Mouse (Mus musculus) midbrain, embryonic 15.5 days (tissue): ENCODE data around the gene Spast. TPM values are rescaled to one million over a fixed set of nuclear protein-coding genes. Genes with fewer than 3 reads are reported as not detected.
"Not testable (repeated sequence)": the region's sequence is repeated elsewhere in the genome, so short reads cannot be mapped to it uniquely, and the experiment has no call there.

ENCODE experiments used
- ATAC-seq: fragments of 200-750 bp; cut with Nextera tagmentation; replicated peaks from 2 replicates; pipeline ENCODE4 v1.8.0; 2017; ENCODE audit warnings: moderate TSS enrichment
- H3K27ac ChIP-seq: fragments of 300-500 bp; sonication (generic); 2 replicates; pipeline ENCODE4 v1.5.1; 2015; ENCODE audit warnings: mild to moderate bottlenecking, inconsistent platforms
- H3K27me3 ChIP-seq: fragments of 300-500 bp; sonication (generic); replicated peaks from 2 replicates; pipeline ENCODE4 v1.6.1; 2015; ENCODE audit warnings: inconsistent platforms
- H3K36me3 ChIP-seq: fragments of 300-500 bp; sonication (generic); replicated peaks from 2 replicates; pipeline ENCODE4 v1.6.1; 2015; ENCODE audit warnings: inconsistent platforms
- H3K4me1 ChIP-seq: fragments of 300-500 bp; sonication (generic); 2 replicates; pipeline ENCODE4 v1.6.1; 2015; ENCODE audit warnings: inconsistent platforms
- H3K4me2 ChIP-seq: fragments of 300-500 bp; sonication (generic); 2 replicates; pipeline ENCODE4 v1.6.1; 2015; ENCODE audit warnings: inconsistent platforms, mild to moderate bottlenecking, moderate library complexity
- H3K4me3 ChIP-seq: fragments of 300-500 bp; sonication (generic); 2 replicates; pipeline ENCODE4 v1.5.1; 2015; ENCODE audit warnings: mild to moderate bottlenecking, inconsistent platforms
- H3K9ac ChIP-seq: fragments of 300-500 bp; sonication (generic); 2 replicates; pipeline ENCODE4 v1.6.1; 2015; ENCODE audit warnings: mild to moderate bottlenecking, inconsistent platforms
- H3K9me3 ChIP-seq: fragments of 300-500 bp; sonication (generic); 2 replicates; pipeline ENCODE4 v1.6.1; 2016; ENCODE audit warnings: inconsistent platforms
- WGBS: fragments of 180-500 bp; shearing (Covaris S2); methylation state at CpG from one replicate; pipeline ENCODE4 v1.1.7; 2015; ENCODE audit warnings: mixed read lengths; 5-methylcytosine and 5-hydroxymethylcytosine counted together
- polyA plus RNA-seq: library from polyadenylated mRNA; unstranded; fragments of >200 nt; fragmentation: Nextera tagmentation; extraction: Ambion mirVana; gene quantifications from 2 replicates; pipeline ENCODE4 v1.2.1, GENCODE M21; 2015

Spast gene
- polyA plus RNA-seq: 37.6 and 38.4 TPM in 2 replicates

DNA sequence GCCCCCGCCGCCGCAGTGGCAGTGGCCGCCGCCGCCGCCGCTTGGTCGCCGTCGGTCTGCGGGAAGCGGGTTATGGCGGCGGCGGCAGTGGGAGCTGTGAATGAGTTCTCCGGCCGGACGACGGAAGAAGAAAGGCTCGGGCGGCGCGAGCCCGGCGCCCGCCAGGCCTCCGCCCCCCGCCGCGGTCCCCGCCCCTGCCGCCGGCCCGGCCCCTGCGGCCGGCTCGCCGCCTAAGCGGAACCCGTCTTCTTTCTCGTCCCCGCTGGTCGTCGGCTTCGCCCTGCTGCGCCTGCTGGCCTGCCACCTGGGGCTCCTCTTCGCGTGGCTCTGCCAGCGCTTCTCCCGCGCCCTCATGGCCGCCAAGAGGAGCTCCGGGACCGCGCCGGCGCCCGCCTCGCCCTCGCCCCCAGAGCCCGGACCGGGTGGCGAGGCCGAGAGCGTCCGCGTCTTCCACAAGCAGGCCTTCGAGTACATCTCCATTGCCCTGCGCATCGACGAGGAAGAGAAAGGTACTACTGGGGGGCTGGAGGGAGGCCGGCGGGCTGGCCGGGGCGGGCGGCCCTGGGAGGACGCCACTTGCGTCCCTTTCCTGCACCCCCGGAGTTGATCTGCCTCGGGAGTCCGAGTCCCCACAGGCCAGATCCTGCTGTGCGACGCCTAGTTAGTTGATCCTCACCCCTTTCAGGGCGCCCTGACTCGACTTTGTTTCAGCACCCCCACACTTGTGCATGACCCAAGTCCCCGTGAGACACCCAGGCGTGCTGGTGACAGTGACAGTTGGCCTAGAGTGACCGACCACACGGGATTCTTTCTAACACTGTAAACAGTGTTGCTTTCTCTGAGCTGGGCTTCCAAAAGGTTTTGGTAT is at the start of gene Spast:
TSS of gene Spast (plus strand) at position 51 of the 868 bp plus-strand sequence.
- under 1% methylated on average over 84 of the region's 90 CpGs for WGBS
- H3K9me3 ChIP-seq: no peaks in the 10 kb centered on the region

DNA sequence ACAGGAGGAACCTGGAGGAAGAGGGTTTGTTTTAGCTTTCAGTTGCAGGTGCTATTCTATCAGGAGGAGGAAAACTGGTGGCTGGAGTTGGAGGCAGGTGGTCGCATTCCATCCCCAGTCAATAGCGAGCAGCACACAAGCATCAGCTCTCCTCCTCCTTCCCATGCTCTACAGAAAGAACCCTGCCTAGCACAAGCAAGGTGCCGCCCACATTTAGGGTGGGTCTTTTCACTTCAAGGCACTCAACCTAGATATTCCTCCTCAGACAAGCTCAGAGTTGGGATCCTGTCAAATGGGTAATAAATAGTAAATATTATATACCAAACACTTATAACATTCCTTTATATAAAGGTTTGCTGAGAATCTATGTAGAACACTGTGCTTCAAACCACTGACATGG is 48.6 kb upstream of the Spast start:
- no peak overlapping the region for H3K9ac ChIP-seq
- H3K4me2 ChIP-seq: no peak overlapping the region
- no peak overlapping the region for H3K27ac ChIP-seq
- peaks cover 24% of the 10 kb centered on the region for H3K4me1 ChIP-seq
- no peak for ATAC-seq
- H3K9me3 ChIP-seq: no peaks in the 10 kb centered on the region
- H3K36me3 ChIP-seq: no peaks in the 10 kb centered on the region
- H3K27me3 ChIP-seq: no peaks in the 10 kb centered on the region
- WGBS: 80% methylated on average over 3 of the region's 3 CpGs
- no peak overlapping the region for H3K4me3 ChIP-seq

More for the DNA sequence above, at the start of gene Spast:
- H3K9ac ChIP-seq: peak within 1 kb of the TSS; percentile 99
- peak; percentile 75 for ATAC-seq
- H3K4me1 ChIP-seq: peaks cover 43% of the 10 kb centered on the region
- H3K27me3 ChIP-seq: no peaks in the 10 kb centered on the region
- H3K36me3 ChIP-seq: no peaks in the 10 kb centered on the region
- peak within 1 kb of the TSS; percentile 98 for H3K27ac ChIP-seq
- peak within 1 kb of the TSS; percentile 55 for H3K4me2 ChIP-seq
- peak within 1 kb of the TSS; percentile 100 for H3K4me3 ChIP-seq

DNA sequence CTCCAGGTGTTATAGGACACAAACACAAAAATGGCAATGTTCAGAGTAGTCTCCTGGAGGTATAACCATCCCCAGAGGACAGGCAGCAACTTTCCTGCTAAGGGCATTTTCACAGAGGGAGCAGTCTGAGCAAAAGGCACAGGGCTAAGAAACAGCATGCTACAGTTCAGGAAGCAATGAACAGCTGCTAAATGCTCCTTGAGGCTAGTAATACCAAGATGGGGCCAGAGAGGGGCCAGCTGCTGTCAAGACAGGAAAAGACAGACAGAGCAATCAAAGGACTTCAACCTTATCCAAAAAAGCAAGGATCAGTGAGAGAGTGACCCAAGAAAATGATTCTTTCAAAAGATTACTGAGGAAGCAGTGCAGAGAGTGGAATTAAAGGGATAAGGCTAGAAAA is 47.9 kb upstream of the Spast start:
- H3K9me3 ChIP-seq: no peaks in the 10 kb centered on the region
- no peaks in the 10 kb centered on the region for H3K27me3 ChIP-seq
- H3K9ac ChIP-seq: no peak overlapping the region
- ATAC-seq: no peak
- no peak overlapping the region for H3K4me2 ChIP-seq
- H3K4me3 ChIP-seq: no peak overlapping the region
- H3K36me3 ChIP-seq: no peaks in the 10 kb centered on the region
- H3K4me1 ChIP-seq: peaks cover 24% of the 10 kb centered on the region
- no peak overlapping the region for H3K27ac ChIP-seq

DNA sequence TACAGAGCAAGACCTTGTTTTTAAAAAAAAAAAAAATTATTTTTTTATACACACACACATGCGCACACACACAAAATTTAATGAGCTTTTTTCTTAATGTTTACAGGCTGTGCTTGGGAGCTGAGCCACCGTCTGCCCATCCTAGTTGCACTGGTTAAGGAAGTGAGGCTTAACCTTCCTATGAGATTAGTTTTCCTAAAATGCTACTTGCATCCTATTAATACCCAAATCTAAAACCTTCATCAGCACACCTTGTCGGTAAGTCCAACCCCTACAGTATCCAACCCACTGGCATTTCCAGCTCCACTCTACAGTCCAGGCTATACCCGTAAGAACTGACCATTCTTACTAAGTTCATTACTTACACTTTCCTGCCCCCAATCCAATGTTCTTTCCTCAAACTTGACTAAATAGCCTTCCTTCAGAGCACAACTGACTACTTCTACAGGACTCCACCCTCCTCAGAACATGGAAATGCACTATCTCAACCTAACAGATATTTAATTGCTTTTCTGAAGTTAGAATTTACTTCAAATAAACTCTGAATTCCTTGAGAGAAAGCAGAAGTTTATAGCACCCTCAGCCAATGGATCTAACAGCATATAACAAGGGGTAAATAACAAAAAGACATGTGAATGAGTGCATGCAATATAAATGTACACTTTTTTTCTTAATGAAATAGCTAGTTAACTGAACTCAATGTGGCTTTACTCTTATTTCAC is 47.0 kb upstream of the Spast start:
- Histone ChIP-seq H3K9me3 (no peaks in the 10 kb centered on the region), H3K27ac (no peak overlapping the region), H3K9ac (no peak overlapping the region), H3K4me2 (no peak overlapping the region), H3K4me3 (no peak overlapping the region), H3K27me3 (no peaks in the 10 kb centered on the region), H3K36me3 (no peaks in the 10 kb centered on the region), H3K4me1 (peaks cover 24% of the 10 kb centered on the region)
- 80% methylated on average over 4 of the region's 4 CpGs for WGBS
- ATAC-seq: no peak

DNA sequence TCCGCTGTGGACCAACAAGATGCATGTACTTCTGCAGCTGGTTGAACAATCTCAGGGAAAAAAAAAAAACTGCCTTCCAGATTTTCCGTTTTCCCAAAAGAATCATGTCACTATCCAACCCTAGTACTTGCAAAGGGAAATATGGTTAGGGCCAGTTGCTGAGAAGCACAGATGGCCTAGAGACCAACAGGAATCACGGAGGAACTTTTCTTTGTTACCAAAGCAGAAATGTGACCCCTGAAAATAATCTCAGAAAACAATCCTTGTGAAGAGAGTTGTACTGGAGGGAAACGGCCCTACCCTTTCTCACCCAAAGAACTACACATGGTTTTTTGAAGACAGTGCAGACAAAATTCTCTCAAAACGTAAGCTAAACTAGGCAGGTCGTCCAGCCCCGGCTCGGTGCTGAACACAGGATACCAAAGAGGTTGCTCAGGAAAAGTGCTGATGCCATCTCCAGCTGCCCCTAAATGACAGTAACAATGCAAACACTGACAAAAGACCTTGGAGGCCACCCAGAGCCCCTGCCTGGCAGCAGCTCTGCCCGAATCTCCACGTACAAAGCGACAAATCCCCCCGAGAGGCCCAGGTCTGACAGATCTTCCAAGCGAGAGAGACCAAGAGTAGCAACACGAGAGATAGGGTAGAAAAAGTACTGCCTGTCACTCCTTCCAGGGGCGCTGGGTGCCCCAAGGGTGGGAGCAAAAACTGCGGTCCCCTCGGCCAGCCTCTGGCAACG is 44.9 kb upstream of the Spast start:
- Histone ChIP-seq H3K27me3 (no peaks in the 10 kb centered on the region), H3K9me3 (no peaks in the 10 kb centered on the region), H3K4me2 (peak overlapping the region; percentile 82), H3K4me3 (peak overlapping the region; percentile 89), H3K9ac (peak overlapping the region; percentile 84), H3K36me3 (no peaks in the 10 kb centered on the region), H3K4me1 (peaks cover 24% of the 10 kb centered on the region), H3K27ac (peak overlapping the region; percentile 98)
- 1% methylated on average over 18 of the region's 18 CpGs for WGBS
- ATAC-seq: peak; percentile 1; the same call in 1 of the 2 replicates

DNA sequence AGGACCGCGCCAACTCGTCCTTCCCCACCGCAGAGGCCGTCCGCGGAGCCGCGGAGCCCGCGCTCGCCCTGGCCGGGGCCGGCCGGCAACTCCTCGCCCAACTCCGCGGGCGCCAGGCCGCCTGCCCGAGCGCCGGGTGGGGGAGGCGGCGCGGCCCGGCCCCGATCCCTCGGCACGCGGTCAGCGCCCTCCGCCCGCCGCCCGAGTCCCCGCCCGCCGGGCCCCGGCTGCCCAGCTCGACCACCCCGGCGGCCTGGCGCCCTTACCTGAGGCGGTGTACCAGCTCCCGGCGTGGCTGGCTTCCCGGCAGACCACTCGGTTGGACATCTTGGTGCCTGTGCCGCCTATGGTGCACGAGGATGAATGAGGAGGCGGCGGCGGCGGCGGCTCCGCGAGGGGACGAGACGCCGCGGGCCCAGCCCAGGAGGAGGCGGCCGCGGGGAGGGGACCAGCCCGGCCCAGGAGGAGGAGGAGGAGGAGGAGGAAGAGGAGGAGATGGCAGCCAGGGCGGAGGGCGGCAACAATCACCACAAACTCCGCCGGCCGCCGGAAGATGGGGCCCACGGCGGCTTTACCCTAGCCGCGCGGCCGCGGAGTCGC is 44.3 kb upstream of the Spast start:
- Histone ChIP-seq H3K27me3 (no peaks in the 10 kb centered on the region), H3K27ac (peak overlapping the region; percentile 98), H3K36me3 (no peaks in the 10 kb centered on the region), H3K4me3 (peak overlapping the region; percentile 89), H3K4me1 (peaks cover 24% of the 10 kb centered on the region), H3K9ac (peak overlapping the region; percentile 84), H3K9me3 (no peaks in the 10 kb centered on the region), H3K4me2 (peak overlapping the region; percentile 82)
- ATAC-seq: peak; percentile 80
- under 1% methylated on average over 75 of the region's 80 CpGs for WGBS

DNA sequence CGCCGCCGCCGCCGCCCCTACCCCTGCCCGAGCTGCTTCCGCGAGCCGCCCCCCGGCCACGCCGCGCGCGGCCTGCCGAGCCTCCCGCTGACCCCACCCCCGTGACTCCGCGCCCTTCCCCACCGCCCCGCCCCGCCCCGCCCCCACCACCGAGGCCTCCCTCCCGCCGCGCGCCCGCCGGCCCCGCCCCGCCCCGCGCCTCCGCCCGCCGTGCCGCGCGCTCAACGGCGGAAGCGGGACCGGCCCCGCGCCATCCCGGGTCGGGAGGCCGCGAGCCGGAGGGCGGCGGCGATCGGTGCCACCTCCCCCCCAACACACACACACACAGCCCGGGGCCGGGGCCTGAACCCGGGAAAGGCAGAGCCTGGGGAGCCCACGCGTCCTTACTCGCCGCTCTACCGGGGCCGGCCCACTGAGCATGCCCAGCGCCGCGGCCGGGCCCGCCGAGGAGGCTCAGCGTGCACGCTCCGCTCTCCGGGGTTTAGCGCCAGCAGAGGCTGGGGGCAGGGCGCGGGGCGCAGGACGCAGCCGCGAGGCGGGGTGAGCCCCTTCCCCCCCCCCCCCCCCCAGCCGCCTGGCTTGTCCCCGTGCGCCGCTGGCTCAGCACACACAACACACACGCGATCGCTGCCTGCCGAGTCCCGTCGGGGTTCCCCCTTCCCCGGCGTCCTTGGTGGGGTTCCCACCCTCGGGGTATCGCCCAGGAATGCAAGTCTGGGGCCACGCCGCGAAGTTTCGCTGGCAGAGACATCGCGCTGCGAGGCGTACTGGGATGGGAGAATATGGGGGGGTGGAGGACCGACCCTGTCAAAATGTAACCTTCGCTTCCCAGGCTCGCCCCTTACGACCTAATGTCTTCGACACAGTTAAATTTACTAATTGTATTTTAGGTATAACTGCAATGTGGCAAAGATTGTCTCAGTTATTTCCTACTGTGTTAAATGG is 43.5 kb upstream of the Spast start, which contains the start of gene Memo1:
TSS of gene Memo1 (minus strand) at position 496 of the 945 bp plus-strand sequence.
- H3K27me3 ChIP-seq: no peaks in the 10 kb centered on the region
- H3K27ac ChIP-seq: peak within 1 kb of the TSS; percentile 98
- H3K4me2 ChIP-seq: peak within 1 kb of the TSS; percentile 82
- peak within 1 kb of the TSS; percentile 84 for H3K9ac ChIP-seq
- H3K4me3 ChIP-seq: peak within 1 kb of the TSS; percentile 89
- WGBS: under 1% methylated on average over 61 of the region's 110 CpGs
- H3K9me3 ChIP-seq: no peaks in the 10 kb centered on the region
- peaks cover 24% of the 10 kb centered on the region for H3K4me1 ChIP-seq
- no peaks in the 10 kb centered on the region for H3K36me3 ChIP-seq
- ATAC-seq: peak; percentile 94

DNA sequence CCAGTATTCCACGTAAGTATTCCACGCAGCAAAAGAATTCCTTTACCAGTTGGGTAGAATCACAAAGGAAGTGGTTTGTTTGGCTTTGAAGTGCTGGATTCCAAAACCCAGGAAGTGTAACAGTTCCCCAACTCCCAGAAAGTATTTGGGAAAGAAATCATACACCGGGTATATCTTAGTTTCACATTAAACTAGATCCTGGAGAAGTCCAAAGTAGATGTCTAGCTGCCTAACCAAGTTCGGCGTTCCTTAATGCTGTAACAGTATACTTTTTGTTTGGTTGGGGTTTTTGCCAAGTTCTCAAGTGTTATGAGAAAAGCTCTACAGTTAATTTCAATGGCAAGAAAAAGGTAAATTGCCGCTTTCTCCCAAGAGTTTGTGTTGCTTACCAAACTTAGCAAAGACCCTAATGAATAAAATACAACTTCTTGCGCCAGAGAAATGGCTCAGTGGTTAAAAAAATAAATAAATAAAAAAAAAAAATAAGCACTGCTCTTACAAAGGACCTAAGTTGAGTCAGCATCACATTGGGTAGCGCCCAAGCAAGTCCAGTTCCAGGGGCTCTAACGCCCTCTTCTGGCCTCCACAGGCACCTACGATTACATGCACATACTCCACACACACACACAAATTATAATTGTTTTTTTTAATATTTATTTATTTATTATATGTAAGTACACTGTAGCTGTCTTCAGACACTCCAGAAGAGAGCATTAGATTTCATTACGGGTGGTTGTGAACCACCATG is 42.5 kb upstream of the Spast start:
- peak overlapping the region; percentile 84 for H3K9ac ChIP-seq
- H3K4me1 ChIP-seq: peaks cover 19% of the 10 kb centered on the region
- no peaks in the 10 kb centered on the region for H3K36me3 ChIP-seq
- no peak for ATAC-seq
- no peaks in the 10 kb centered on the region for H3K9me3 ChIP-seq
- H3K4me3 ChIP-seq: peak overlapping the region; percentile 89
- H3K4me2 ChIP-seq: peak overlapping the region; percentile 82
- H3K27me3 ChIP-seq: no peaks in the 10 kb centered on the region
- peak overlapping the region; percentile 98 for H3K27ac ChIP-seq
- WGBS: 52% methylated on average over 11 of the region's 11 CpGs

DNA sequence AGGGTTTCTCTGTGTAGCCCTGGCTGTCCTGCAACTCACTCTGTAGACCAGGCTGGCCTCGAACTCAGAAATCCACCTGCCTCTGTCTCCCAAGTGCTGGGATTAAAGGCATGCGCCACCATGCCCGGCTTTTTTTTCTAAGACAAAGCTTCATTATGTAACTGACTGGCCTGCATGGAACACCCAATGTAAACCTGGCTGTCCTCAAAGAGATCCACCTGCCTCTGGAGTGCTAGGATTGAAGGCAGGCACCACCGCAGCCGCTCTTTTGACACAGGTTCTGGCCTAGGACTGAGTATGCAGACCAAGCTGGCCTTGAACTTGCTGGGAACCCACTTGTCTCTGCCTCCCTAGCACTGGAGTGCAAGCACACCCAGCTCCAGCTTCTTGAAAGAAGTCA is 41.8 kb upstream of the Spast start:
- H3K9ac ChIP-seq, H3K4me2 ChIP-seq, H3K27me3 ChIP-seq, ATAC-seq, H3K4me3 ChIP-seq, H3K36me3 ChIP-seq, H3K9me3 ChIP-seq, H3K27ac ChIP-seq: not testable (repeated sequence)
- WGBS: 92% methylated on average over 5 of the region's 5 CpGs
- peaks cover 14% of the 10 kb centered on the region for H3K4me1 ChIP-seq

DNA sequence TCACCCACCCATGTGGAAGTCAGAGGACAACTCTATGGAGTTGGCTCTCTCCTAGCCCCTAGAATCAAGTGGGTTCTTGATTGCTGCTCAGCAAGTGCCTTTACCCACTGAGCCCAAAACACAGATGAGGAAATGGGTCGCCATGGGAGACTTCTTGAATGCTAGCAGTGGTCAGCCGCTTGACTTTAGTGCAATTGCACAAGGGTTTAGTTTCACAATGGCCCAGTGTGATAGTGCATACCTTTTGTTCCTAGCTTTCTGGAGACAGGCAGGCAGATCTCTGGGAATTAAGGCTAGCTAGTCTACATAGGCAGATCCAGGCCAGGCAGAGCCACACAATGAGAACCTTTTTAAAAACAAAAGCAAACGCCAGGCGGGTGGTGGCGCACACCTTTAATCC is 38.7 kb upstream of the Spast start:
- Histone ChIP-seq H3K4me1 (no peaks in the 10 kb centered on the region; the same call in 1 of the 2 replicates), H3K27me3 (no peaks in the 10 kb centered on the region), H3K27ac (no peak overlapping the region), H3K4me2 (no peak overlapping the region), H3K9ac (no peak overlapping the region), H3K4me3 (no peak overlapping the region), H3K9me3 (no peaks in the 10 kb centered on the region), H3K36me3 (no peaks in the 10 kb centered on the region)
- no peak for ATAC-seq
- 82% methylated on average over 5 of the region's 5 CpGs for WGBS
